Mouse (Mus musculus): Measurements from ENCODE around the gene Rasd1. TPM values are rescaled to one million over a fixed set of nuclear protein-coding genes. Genes with fewer than 3 reads are reported as not detected.

Gene Rasd1
- total and polyA plus RNA-seq, 3 experiments, result 0.06 TPM; not detected in 2

DNA sequence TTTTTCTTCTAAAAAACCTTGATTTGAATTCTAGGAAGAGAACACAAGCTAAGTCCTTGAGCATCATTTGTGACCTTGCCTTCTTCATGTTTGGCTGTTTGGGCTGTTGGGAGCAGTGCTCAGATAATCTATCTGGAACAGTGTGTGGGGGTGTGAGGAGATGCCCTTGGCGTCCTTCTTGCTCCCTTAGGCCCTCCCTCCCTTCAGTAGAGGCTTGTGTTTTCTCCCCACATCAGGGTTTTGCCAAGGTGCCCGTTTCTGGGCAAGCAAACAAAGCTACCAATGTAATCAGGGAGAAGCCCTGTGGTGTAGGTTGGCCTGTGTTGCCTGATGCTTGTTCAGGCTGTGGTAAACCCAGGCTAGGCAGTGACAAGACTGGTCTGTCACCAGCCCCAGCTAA lies 27.1 kb downstream of the Rasd1 start:
- H3K79me2 ChIP-seq (ENCODE audit: control insufficient read depth, insufficient read depth, low read length, poor library complexity), result no peaks in the 10 kb centered on the region
- H3K9me3 ChIP-seq (replicated peaks; ENCODE audit: insufficient read depth, low read length), result no peaks in the 10 kb centered on the region
- H3K9ac ChIP-seq (ENCODE audit: control insufficient read depth, low read depth, low read length, poor library complexity, severe bottlenecking), result no peak overlapping the region
- peak; percentile 14 to 38; a peak in 2 of 4 replicates for TF ChIP-seq EP300 (IDR thresholded peaks at IDR 0.05; ENCODE audit: low read depth in 1 of 2, low read length in 2 of 2)
- TF ChIP-seq CHD1 (IDR thresholded peaks at IDR 0.05; ENCODE audit: low read depth, low read length), result no peak
- peak; percentile 25 for DNase-seq (ENCODE audit: low read depth, low spot score)
- no peak overlapping the region for H3K27ac ChIP-seq (ENCODE audit: control insufficient read depth, low read depth, low read length)
- H3K27me3 ChIP-seq (ENCODE audit: control insufficient read depth in 1 of 2, insufficient read depth in 2 of 2, low read length in 2 of 2), result no peaks in the 10 kb centered on the region
- no peak overlapping the region for H3K4me3 ChIP-seq (ENCODE audit: control insufficient read depth in 1 of 2, insufficient read depth in 1 of 2, low read depth in 2 of 2, low read length in 2 of 2)
- peaks cover 11 to 31% of the 10 kb centered on the region in 2 experiments for H3K4me1 ChIP-seq (ENCODE audit: control insufficient read depth in 1 of 2, insufficient read depth in 2 of 2, low read length in 2 of 2)
- peaks cover 0 to 23% of the 10 kb centered on the region in 2 experiments; a peak in 2 of 4 replicates for H3K36me3 ChIP-seq (ENCODE audit: control insufficient read depth in 1 of 2, insufficient read depth in 2 of 2, low read length in 2 of 2)

- no peaks in the 10 kb centered on the region for H3K27me3 ChIP-seq (ENCODE audit: control insufficient read depth in 1 of 2, insufficient read depth in 2 of 2, low read length in 2 of 2)
- no peaks in the 10 kb centered on the region for H3K79me2 ChIP-seq (ENCODE audit: control insufficient read depth, insufficient read depth, low read length, poor library complexity)
- TF ChIP-seq MYC (IDR thresholded peaks at IDR 0.05; ENCODE audit: low read depth, low read length) (no peak), MXI1 (IDR thresholded peaks at IDR 0.05; ENCODE audit: low read depth, low read length) (no peak), MEF2A (IDR thresholded peaks at IDR 0.05; ENCODE audit: extremely low read depth, insufficient replicate concordance, low read depth, low read length, poor library complexity, severe bottlenecking) (no peak), ELF1 (IDR thresholded peaks at IDR 0.05; ENCODE audit: low read depth, low read length) (no peak), RCOR1 (IDR thresholded peaks at IDR 0.05; ENCODE audit: low read depth, low read length) (no peak), CTCF (IDR thresholded peaks at IDR 0.05 in 2 of 3, conservative IDR thresholded peaks at IDR 0.05 in 1 of 3; ENCODE audit: control insufficient read depth in 1 of 3, insufficient read depth in 1 of 3, low read depth in 2 of 3, low read length in 3 of 3, poor library complexity in 1 of 3, severe bottlenecking in 1 of 3) (no peak), TBP (IDR thresholded peaks at IDR 0.05; ENCODE audit: low read depth, low read length) (peak; percentile 85), CHD1 (IDR thresholded peaks at IDR 0.05; ENCODE audit: low read depth, low read length) (no peak), POLR2AphosphoS2 (IDR thresholded peaks at IDR 0.05; ENCODE audit: low read length) (no peak)
- H3K9ac ChIP-seq (ENCODE audit: control insufficient read depth, low read depth, low read length, poor library complexity, severe bottlenecking), result no peak overlapping the region
- H3K4me1 ChIP-seq (ENCODE audit: control insufficient read depth in 1 of 2, insufficient read depth in 2 of 2, low read length in 2 of 2), result peaks cover 10 to 25% of the 10 kb centered on the region in 2 experiments
- no peaks in the 10 kb centered on the region for H3K9me3 ChIP-seq (replicated peaks; ENCODE audit: insufficient read depth, low read length)
- DNase-seq (ENCODE audit: low read depth, low spot score), result no peak
- H3K27ac ChIP-seq (ENCODE audit: control insufficient read depth, low read depth, low read length), result no peak overlapping the region
- peaks cover 0 to 21% of the 10 kb centered on the region in 2 experiments; a peak in 2 of 4 replicates for H3K36me3 ChIP-seq (ENCODE audit: control insufficient read depth in 1 of 2, insufficient read depth in 2 of 2, low read length in 2 of 2)
- H3K4me3 ChIP-seq (ENCODE audit: control insufficient read depth in 1 of 2, insufficient read depth in 1 of 2, low read depth in 2 of 2, low read length in 2 of 2), result no peak overlapping the region
These were observed 27.7 kb downstream of the Rasd1 start for GRCm38 (mm10) chr11:59937023-59937422.

DNA sequence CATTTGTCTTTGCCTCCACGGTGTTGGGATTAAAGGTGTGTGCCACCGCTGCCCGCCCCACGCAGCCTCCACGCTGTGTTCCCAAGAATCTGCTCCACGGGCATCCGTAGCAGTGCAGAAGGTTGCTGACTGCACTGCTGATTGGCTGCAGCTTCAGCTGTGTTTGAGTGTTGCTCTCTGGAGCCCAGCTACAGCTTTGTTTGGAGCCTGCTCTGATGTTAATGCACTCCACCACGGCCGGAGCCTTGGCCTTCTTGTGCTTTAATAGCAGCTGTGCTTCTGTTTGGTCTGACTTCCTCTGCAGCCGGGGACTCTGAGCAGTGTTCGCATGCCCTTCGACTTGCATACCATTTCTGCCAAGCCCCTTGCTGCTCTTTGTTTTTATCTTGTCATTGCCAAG lies 30.8 kb downstream of the Rasd1 start:
- no peaks in the 10 kb centered on the region for H3K79me2 ChIP-seq (ENCODE audit: control insufficient read depth, insufficient read depth, low read length, poor library complexity)
- no peak for DNase-seq (ENCODE audit: low read depth, low spot score)
- H3K27me3 ChIP-seq (ENCODE audit: control insufficient read depth in 1 of 2, insufficient read depth in 2 of 2, low read length in 2 of 2), result peaks cover 5 to 8% of the 10 kb centered on the region in 2 experiments; a peak in 3 of 4 replicates
- peaks cover 0 to 6% of the 10 kb centered on the region in 2 experiments; a peak in 3 of 4 replicates for H3K4me1 ChIP-seq (ENCODE audit: control insufficient read depth in 1 of 2, insufficient read depth in 2 of 2, low read length in 2 of 2)
- H3K9ac ChIP-seq (ENCODE audit: control insufficient read depth, low read depth, low read length, poor library complexity, severe bottlenecking), result no peak overlapping the region
- no peak overlapping the region for H3K4me3 ChIP-seq (ENCODE audit: control insufficient read depth in 1 of 2, insufficient read depth in 1 of 2, low read depth in 2 of 2, low read length in 2 of 2)
- TF ChIP-seq ZKSCAN1 (IDR thresholded peaks at IDR 0.05; ENCODE audit: low read depth, low read length) (no peak), MAX (IDR thresholded peaks at IDR 0.05; ENCODE audit: low read length) (no peak), E2F4 (IDR thresholded peaks at IDR 0.05; ENCODE audit: borderline replicate concordance, low read depth, low read length) (no peak), KAT2A (conservative IDR thresholded peaks at IDR 0.05; ENCODE audit: low read depth, low read length) (no peak)
- H3K27ac ChIP-seq (ENCODE audit: control insufficient read depth, low read depth, low read length), result no peak overlapping the region
- peaks cover 0 to 4% of the 10 kb centered on the region in 2 experiments; a peak in 1 of 4 replicates for H3K36me3 ChIP-seq (ENCODE audit: control insufficient read depth in 1 of 2, insufficient read depth in 2 of 2, low read length in 2 of 2)
- H3K9me3 ChIP-seq (replicated peaks; ENCODE audit: insufficient read depth, low read length), result no peaks in the 10 kb centered on the region
